Mouse (Mus musculus): ENCODE data around the gene Ghrl. TPM values are rescaled to one million over a fixed set of nuclear protein-coding genes. Genes with fewer than 3 reads are reported as not detected.

The Ghrl gene
- polyA plus RNA-seq, 1 experiment: not detected

DNA sequence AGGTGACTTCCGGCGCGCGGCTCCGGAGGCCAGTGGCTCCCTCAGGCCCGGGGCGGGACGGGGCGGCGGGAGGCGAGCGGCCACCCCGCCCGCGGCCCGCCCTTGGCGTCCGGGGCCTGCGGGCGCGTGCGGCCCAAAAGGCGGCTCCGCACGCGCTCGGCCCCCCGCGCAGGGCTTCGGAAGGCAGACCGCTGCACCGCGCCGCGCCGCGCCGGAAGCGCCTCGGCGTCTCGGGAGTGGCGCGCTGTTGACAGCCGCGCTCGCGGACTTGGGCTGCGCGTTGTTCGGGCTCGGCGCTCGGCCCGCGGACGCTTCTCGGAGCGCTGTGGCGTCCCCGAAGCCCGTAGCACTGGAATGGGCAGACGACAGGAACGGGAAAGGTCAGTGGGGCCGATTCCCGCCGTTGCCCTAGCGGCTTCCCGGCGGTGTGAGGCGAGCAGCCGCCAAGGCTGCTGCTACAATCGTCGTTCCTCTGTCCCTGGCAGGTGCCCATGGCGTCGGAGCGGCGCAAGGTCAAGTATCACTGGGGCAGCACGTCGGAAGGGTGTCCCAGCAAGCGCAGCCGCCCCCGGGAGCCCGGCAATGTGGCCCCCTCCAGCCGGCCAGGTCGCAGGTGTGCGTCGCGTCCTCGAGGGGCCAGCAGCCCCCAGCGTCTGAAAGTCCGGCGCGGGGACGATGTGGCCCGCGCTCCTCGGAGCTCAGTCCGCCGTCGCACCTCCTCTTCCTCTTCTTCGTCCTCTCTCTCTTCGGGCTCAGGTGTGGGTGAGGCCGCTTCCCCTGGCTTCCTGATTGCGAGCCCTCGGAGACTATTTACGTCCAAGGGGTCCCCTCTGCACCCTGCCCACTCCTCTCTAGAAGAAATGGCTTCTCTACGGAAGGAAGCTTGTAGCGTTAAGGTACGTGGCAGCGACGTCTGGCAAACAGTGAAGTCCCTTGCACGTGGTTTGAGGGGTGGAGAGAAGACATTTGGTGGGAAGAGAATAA is 22.2 kb downstream of the Ghrl start:
- TF ChIP-seq CTCF (IDR thresholded peaks at IDR 0.05; ENCODE audit: borderline replicate concordance, insufficient read depth, low read length) (no peak), POLR2A (IDR thresholded peaks at IDR 0.05; ENCODE audit: low read depth, low read length) (peak; percentile 32; the same call in 1 of the 2 replicates)
- H3K4me3 ChIP-seq (ENCODE audit: insufficient read depth, low read length): peak overlapping the region; percentile 89
- peaks cover 7% of the 10 kb centered on the region; the same call in 1 of the 2 replicates for H3K4me1 ChIP-seq (ENCODE audit: control insufficient read depth, insufficient read depth, low read length)
- peak overlapping the region; percentile 67 for H3K27ac ChIP-seq (ENCODE audit: insufficient read depth, low read length)

DNA sequence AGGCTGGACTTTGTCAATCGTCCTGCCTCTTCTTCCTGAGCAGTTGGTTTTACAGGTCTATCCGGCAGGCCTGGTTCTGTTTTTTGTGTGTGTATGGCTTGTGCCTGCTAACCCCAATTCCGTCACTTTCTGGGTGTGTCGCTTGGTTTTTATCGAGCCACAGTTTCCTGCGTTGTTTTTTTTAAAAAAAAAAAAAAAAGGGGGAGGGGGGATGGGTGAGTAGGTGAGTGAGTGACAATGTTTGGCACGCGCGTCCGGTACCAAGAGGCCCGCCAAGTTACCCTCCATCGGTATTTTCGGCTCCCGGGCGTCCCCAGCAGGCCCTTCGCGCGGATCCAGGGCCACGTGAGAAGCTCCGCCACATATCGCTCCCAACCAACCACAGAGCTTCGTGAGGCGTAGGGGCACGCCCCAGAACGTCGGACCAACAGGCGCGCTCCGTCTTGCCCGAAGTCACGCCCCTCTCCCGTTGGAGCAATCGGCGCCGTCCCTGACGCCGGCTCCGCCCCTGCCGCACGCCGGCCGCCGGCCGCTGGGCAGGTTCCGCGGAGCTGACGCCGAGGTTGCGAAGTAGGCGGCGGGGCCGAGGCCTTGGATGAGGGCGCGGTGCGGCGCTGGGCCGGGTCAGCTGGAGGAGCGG is 23.0 kb downstream of the Ghrl start, which contains the start of gene Tatdn2:
Gene Tatdn2 (plus strand): TSS at position 469 of the 640 bp plus-strand sequence.
- Histone ChIP-seq H3K4me3 (ENCODE audit: insufficient read depth, low read length) (peak within 1 kb of the TSS; percentile 89), H3K27ac (ENCODE audit: insufficient read depth, low read length) (peak within 1 kb of the TSS; percentile 94), H3K4me1 (ENCODE audit: control insufficient read depth, insufficient read depth, low read length) (peaks cover 7% of the 10 kb centered on the region; the same call in 1 of the 2 replicates)
- TF ChIP-seq CTCF (IDR thresholded peaks at IDR 0.05; ENCODE audit: borderline replicate concordance, insufficient read depth, low read length) (no peak), POLR2A (IDR thresholded peaks at IDR 0.05; ENCODE audit: low read depth, low read length) (peak; percentile 85)

DNA sequence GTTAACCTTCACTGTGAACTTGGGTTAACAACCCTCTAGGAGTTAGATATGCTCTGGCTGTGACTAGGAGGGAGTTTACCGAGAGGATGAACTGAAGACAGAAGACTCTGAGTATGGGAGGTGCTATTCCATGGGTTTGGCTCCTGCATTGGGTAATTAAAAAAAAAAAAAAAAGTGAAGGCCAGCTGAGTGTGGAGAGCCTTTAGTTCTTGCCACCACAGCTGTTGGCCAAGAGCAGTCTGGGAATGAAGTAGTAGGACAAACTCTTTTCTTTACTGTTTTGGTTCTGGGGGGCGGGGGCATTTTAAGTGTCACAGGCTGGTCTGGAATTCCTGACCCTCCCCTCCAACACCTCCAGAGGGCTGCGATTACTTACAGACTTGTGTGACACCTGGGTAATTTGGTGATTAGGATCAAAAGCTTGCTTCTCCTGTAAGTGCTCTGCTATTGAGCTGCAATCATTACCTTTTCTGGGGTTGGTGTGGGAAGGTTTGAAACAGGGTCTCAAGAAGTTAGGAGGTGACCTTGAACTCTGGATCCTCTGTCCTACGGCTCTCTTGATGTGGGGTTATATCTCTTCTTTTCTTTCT is 23.8 kb downstream of the Ghrl start:
- Histone ChIP-seq H3K27ac (ENCODE audit: insufficient read depth, low read length) (peak overlapping the region; percentile 94), H3K4me1 (ENCODE audit: control insufficient read depth, insufficient read depth, low read length) (peaks cover 7% of the 10 kb centered on the region; the same call in 1 of the 2 replicates), H3K4me3 (ENCODE audit: insufficient read depth, low read length) (peak overlapping the region; percentile 6; the same call in 1 of the 2 replicates)
- TF ChIP-seq POLR2A (IDR thresholded peaks at IDR 0.05; ENCODE audit: low read depth, low read length) (no peak; the same call in 1 of the 2 replicates), CTCF (IDR thresholded peaks at IDR 0.05; ENCODE audit: borderline replicate concordance, insufficient read depth, low read length) (no peak)

DNA sequence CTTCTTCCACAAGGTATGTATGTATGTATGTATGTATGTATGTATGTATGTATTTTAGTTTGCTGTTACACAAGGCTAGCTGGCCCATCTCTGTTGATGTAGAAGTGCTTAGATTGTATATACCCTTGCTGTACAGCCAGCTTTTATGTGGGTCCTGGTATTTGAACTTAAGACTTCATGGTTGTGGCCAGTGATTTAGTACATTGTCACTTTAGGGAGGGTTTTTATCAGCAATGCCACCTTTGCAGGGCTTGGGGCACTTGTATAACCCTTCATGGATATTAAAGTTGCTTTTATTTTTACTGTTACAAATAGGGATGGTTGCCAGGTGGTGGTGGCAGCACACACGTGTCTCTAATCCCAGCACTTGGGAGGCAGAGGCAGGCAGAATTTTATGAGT is 24.5 kb downstream of the Ghrl start:
- TF ChIP-seq POLR2A (IDR thresholded peaks at IDR 0.05; ENCODE audit: low read depth, low read length): no peak
- TF ChIP-seq CTCF (IDR thresholded peaks at IDR 0.05; ENCODE audit: borderline replicate concordance, insufficient read depth, low read length): no peak
- H3K4me3 ChIP-seq (ENCODE audit: insufficient read depth, low read length): no peak overlapping the region
- H3K4me1 ChIP-seq (ENCODE audit: control insufficient read depth, insufficient read depth, low read length): peaks cover 7% of the 10 kb centered on the region; the same call in 1 of the 2 replicates
- peak overlapping the region; percentile 94; the same call in 1 of the 2 replicates for H3K27ac ChIP-seq (ENCODE audit: insufficient read depth, low read length)

DNA sequence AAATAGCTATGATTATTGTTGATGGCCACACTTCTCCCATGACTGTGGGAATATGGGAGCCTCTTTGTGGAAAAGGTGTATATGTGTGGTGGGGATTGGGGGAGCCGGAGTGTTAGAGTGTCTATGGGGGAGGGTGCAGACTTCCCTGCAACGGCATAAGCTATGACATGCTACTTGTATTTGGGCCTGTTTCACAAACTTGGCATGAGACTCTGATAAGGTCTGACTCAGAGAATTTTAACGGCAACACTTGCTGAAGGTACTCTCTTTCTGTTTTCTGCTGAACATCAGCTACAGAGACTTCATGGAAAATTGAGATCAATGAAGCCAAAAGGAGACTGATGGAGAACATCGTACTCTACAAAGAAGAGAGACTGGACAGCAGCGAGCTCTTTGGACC is 26.3 kb downstream of the Ghrl start:
- TF ChIP-seq POLR2A (IDR thresholded peaks at IDR 0.05; ENCODE audit: low read depth, low read length) (no peak), CTCF (IDR thresholded peaks at IDR 0.05; ENCODE audit: borderline replicate concordance, insufficient read depth, low read length) (no peak)
- Histone ChIP-seq H3K27ac (ENCODE audit: insufficient read depth, low read length) (no peak overlapping the region), H3K4me1 (ENCODE audit: control insufficient read depth, insufficient read depth, low read length) (peaks cover 10% of the 10 kb centered on the region), H3K4me3 (ENCODE audit: insufficient read depth, low read length) (no peak overlapping the region)

DNA sequence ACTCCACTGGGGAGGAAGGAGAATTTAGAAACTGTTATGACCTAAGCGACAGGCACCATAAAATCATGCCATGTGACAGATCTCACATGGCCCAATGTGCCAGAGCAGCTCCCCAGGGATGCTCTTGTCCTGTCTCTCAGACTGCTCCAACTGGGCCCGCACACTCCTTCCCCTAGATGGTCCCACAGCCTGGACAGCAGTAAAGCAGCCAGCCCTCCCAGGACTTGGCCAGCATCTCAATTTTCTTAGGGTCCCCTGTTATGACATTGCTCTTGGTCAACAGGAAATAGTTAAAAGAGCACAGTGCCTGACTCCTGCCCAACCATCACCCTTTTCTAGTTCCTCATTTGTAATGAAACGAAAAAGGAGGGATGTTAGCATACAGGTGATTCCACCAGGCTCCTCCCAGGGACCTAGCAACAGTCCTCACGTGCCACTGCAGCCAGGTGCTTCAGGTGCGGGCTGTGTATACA is 27.0 kb downstream of the Ghrl start:
- Histone ChIP-seq H3K27ac (ENCODE audit: insufficient read depth, low read length) (peak overlapping the region; percentile 47), H3K4me1 (ENCODE audit: control insufficient read depth, insufficient read depth, low read length) (peaks cover 10% of the 10 kb centered on the region), H3K4me3 (ENCODE audit: insufficient read depth, low read length) (no peak overlapping the region)
- TF ChIP-seq CTCF (IDR thresholded peaks at IDR 0.05; ENCODE audit: borderline replicate concordance, insufficient read depth, low read length) (no peak), POLR2A (IDR thresholded peaks at IDR 0.05; ENCODE audit: low read depth, low read length) (no peak)

DNA sequence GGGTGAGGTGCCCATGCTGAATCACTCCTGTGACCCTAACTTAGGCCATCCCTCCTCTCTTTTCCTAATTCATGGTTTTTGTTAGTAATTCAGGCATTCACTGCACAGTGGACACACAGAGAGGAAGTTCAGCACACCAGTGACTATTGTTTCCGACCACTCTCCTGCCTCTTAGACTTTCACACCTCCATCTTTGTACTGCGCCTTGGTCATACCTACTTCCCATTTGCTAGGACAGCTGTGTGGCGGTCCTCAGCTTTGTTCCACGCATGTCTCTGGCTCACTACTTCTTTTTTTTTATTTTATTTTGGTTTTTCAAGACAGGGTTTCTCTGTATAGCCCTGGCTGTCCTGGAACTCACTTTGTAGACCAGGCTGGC is 28.6 kb downstream of the Ghrl start:
- TF ChIP-seq CTCF (IDR thresholded peaks at IDR 0.05; ENCODE audit: borderline replicate concordance, insufficient read depth, low read length) (no peak), POLR2A (IDR thresholded peaks at IDR 0.05; ENCODE audit: low read depth, low read length) (no peak)
- Histone ChIP-seq H3K4me3 (ENCODE audit: insufficient read depth, low read length) (peak overlapping the region; percentile 48), H3K27ac (ENCODE audit: insufficient read depth, low read length) (peak overlapping the region; percentile 88), H3K4me1 (ENCODE audit: control insufficient read depth, insufficient read depth, low read length) (peaks cover 7% of the 10 kb centered on the region)

DNA sequence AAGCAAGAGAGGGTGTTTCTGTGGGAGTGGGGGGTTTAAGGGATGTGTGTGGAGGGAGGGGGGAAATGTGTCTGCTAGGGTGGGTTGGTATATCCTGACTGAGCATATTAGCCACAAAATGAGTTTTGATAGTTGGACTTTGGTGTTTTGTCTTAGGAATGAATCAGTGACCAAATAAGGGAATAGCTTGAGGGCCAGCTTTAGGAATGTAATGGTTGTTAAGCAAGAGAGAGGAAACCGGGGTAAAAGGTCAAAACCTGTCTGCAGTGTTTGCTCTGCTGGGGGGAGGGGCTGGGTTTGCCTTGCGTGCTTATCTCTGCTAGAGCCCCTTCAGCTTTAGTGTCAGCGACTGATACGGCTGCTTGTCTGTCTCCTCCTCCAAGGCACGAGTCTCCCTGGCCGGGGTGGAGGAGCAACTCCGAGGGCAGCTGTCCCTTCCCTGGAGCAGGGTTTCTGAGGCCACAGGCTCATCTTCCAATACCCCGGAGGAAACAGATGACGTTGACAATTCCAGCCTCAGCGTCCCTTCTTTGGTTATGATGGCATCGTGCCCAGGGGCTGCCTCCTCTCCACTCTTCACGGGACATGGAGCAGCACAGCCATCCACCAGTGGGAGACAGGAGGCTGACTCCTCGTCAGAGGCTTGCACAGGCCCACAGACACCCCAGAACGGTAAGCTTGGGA is 29.1 kb downstream of the Ghrl start:
- TF ChIP-seq CTCF (IDR thresholded peaks at IDR 0.05; ENCODE audit: borderline replicate concordance, insufficient read depth, low read length): no peak
- TF ChIP-seq POLR2A (IDR thresholded peaks at IDR 0.05; ENCODE audit: low read depth, low read length): peak; percentile 63
- Histone ChIP-seq H3K4me3 (ENCODE audit: insufficient read depth, low read length) (peak overlapping the region; percentile 48), H3K4me1 (ENCODE audit: control insufficient read depth, insufficient read depth, low read length) (peaks cover 3% of the 10 kb centered on the region), H3K27ac (ENCODE audit: insufficient read depth, low read length) (peak overlapping the region; percentile 88)

DNA sequence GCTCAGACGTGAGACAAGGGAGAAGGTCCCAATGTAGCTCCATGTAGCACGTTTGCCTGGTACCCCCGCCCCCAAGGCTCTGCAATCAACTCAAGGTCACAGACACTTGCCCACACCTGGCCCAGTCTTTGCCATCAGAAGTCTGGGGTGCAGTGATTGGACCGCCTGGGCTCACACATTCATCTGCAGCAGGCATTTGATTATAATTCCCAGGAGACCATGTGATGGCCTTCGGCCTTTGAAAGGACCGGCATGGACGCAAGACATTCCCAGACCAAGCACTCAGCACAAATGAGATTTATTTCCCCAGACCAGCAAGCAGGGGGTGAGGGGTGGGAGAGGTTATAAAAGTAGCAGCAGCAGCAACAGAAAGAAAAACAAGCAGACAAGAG is 29.7 kb downstream of the Ghrl start:
- peak overlapping the region; percentile 88 for H3K27ac ChIP-seq (ENCODE audit: insufficient read depth, low read length)
- TF ChIP-seq CTCF (IDR thresholded peaks at IDR 0.05; ENCODE audit: borderline replicate concordance, insufficient read depth, low read length) (no peak), POLR2A (IDR thresholded peaks at IDR 0.05; ENCODE audit: low read depth, low read length) (no peak)
- H3K4me1 ChIP-seq (ENCODE audit: control insufficient read depth, insufficient read depth, low read length): peaks cover 3% of the 10 kb centered on the region
- no peak overlapping the region for H3K4me3 ChIP-seq (ENCODE audit: insufficient read depth, low read length)

Measured in embryonic fibroblast, embryonic 13.5 days (primary cell).